Mouse (Mus musculus) colon, adult 2 months (tissue): Measurements from ENCODE around the gene Dynlt1c. TPM values are rescaled to one million over a fixed set of nuclear protein-coding genes. Genes with fewer than 3 reads are reported as not detected.

Source experiments
- polyA plus RNA-seq: library from polyadenylated mRNA; depleted of rRNA; stranded (reverse); fragments of >200 nt; gene quantifications from 2 replicates; pipeline ENCODE4 v1.2.3, GENCODE M21; 2012; rRNA removed

The Dynlt1c gene
- polyA plus RNA-seq: 7.6 and 8.9 TPM in 2 replicates

DNA sequence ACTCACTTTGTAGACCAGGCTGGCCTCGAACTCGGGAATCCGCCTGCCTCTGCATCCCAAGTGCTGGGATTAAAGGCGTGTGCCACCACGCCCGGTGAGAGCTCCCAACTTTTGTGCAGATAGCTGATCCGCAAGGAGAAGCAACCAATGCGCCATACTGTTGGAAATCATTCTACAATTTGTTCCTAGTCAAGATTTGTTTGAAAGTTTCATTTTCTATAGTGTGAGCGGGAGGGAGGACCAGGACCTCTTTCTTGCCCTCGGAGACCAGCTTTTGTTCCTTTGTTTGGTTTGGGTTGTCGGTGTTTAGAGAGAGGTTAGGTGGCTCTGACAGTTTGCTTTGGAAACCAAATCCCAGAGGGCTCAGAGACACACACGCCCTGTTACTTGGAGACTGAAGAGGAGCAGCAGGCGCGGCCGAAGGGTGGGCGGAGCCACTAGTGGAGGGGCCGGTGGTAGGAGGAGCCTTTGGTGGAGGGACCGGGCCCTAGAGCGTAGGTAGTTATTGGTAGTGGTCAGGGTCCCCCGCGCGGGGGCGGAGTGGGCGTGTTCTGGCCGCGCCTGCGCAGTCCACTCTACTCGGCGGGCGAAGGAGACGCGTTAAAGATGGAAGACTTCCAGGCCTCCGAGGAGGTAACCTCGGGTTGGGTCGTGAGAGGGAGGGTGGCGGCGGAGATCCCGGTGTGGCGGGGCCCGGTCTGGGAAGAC lies at the start of gene Dynlt1c:
Gene Dynlt1c (plus strand): TSS at position 468 of the 708 bp plus-strand sequence.

DNA sequence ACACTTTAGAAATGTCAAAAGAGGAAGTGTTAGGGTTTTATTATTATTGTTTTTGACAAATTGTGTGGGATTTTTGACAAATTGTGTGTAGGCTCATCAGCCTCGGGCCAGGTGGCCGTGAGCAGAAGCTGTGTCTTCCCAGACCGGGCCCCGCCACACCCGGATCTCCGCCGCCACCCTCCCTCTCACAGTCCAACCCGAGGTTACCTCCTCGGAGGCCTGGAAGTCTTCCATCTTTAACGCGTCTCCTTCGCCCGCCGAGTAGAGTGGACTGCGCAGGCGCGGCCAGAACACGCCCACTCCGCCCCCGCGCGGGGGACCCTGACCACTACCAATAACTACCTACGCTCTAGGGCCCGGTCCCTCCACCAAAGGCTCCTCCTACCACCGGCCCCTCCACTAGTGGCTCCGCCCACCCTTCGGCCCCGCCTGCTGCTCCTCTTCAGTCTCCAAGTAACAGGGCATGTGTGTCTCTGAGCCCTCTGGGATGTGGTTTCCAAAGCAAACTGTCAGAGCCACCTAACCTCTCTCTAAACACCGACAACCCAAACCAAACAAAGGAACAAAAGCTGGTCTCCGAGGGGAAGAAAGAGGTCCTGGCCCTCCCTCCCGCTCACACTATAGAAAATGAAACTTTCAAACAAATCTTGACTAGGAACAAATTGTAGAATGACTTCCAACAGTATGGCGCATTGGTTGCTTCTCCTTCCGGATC lies 54.3 kb downstream of the Dynlt1c start, which contains the start of gene Dynlt1f:
Gene Dynlt1f (minus strand): TSS at position 334 of the 715 bp plus-strand sequence.

DNA sequence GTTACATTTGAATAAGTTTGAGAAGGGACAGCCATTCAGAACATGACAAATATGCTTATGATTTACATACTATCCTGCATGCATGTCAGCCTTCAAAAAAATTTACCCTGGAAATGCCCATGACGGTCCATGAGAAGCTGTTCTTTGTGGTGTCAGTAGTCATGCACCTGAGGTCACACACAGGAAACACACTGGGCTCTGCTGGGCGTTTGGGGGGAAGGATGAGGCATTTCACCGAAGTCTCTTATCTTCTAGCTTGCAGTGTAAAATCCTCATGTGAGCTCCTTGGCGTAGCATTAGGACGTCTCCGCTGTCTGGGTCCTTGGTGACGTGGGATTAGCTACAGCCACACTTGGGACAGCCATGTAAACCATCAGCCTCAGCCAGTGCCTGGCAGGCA lies 57.3 kb downstream of the Dynlt1c start, which contains the start of gene Sytl3:
Gene Sytl3 (plus strand): TSS at position 293 of the 400 bp plus-strand sequence.

Other genes starting within 250 kb of the Dynlt1c start
- gene Dynlt1b, start 171.6 kb upstream of the Dynlt1c start, polyA plus RNA-seq: 194 and 217 TPM in 2 replicates
- gene Dynlt1f, start 54.2 kb downstream of the Dynlt1c start, polyA plus RNA-seq: 49.6 and 57.8 TPM in 2 replicates
- 0.21 and 0.34 TPM in 2 replicates for gene Sytl3, start 57.4 kb downstream of the Dynlt1c start, polyA plus RNA-seq
- 165 and 220 TPM in 2 replicates for gene Ezr, start 181.1 kb downstream of the Dynlt1c start, polyA plus RNA-seq